Mouse (Mus musculus): ENCODE measurements around the gene Adamtsl1. TPM values are rescaled to one million over a fixed set of nuclear protein-coding genes. Genes with fewer than 3 reads are reported as not detected.
A peak's percentile ranks its signal among the peaks of the same experiment; 100 is the strongest.

Gene Adamtsl1
- total RNA-seq, 2 experiments from 2014 or later = not detected

DNA sequence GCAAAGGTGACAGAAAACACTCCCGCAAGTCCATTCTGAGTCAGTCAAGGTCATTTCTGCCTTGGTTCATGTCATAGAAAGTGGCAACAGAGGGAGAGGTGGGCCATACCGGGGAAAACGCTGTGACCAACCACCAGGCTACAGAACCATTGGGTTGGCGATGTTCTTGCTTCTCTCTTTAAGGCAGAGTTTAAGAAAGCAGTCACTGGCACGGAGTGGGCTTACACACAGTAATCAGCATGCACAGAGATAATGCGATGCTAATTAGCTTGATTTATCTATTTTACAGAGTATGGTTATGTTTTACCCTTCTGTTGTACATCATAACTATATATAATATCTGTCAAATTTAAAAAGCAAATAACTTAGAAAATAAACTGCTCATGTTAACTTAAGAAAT lies 531.5 kb downstream of the Adamtsl1 start:
- no peak for ATAC-seq (replicated peaks; ENCODE audit: poor library complexity)

DNA sequence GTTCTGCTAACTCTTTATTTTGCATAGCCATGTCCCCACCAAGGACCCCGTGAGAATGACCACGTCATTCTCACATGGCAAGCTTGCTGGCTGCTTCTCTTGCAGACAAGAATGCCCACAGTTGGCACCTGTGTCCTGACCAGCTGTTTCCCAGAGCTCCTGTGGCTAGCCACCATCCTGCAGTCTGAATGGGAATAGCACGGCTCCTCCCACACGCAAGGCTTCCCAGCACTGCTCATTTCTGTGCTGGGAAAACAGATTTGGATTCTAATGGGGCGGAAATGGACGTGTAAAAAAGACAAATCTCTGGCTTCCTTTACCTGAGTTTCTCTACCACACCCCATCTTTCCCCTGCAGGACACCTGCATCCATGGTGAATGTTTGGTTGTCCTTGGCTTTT lies 531.9 kb downstream of the Adamtsl1 start:
- no peak for ATAC-seq (replicated peaks; ENCODE audit: poor library complexity)

DNA sequence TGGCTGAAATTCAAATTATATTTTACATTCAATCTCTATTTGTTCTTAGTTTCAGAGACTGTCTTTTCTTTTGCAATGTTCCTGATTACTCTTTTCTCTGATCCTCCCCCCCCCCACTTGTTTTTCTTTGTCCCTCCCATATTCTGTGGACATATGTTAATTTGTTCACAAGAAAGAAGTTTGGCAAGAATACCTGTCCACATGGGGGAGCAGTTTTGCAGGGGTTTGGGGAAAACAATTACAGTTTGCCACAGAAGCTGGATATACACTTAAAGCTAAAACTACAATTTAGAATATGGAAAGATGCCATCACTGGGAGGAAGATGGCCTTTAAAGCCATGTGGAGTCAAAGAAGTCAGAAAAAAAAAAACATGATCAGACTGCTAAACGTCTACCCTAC lies 532.9 kb downstream of the Adamtsl1 start:
- no peak for ATAC-seq (replicated peaks; ENCODE audit: poor library complexity)

DNA sequence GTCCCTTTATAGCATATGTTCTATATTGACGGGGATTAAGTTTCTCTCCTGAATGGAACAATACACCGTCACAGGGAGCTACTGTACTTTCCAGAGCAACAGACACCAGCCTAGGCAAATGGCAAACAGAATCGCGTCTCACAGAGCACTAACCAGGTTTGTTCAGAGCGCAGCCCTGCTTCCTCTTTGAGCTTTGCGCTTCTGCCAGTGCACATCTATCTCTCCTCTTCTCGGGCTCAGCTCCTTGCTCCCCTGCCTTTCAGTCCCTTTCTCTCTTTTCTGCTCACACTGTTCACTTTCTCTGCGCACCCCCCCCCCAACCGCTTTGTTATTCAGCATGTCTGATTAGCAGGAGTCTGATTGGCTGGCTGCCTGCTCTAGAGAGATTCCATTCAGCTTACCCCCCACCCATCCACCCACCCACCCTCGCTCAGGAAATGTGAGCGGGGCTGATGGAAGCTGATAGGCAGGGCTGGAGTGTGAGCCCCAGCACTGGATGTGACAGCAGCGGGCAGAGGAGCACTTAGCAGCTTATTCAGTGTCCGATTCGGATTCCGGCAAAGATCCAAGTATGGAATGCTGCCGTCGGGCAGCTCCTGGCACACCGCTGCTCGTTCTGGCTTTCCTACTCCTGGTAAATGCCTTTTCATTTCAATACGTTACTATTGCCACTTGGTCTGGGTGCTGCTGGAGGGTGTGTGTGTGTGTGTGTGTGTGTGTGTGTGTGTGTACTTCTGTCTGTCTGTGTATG lies 539.7 kb downstream of the Adamtsl1 start:
- ATAC-seq (replicated peaks; ENCODE audit: poor library complexity) = peak; percentile 87

DNA sequence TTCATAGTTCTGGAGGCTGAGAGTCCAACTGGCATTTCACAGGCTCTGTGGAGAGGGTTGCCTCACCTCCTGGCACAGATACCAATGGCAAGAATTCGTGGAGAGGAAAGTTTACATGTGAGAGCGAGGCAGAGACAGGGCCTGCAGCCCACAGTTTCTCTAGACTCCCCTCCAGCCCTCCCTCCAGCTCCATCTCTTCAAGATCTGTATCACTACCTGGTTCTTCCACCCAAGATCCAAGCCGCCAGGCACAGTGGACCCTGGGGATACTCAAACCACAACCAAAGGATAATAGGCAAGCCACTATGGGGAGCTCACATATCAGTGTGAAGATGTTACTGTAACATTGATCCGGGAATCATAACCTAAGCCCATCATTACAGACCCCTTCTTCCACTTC lies 546.6 kb downstream of the Adamtsl1 start:
- no peak for ATAC-seq (replicated peaks; ENCODE audit: poor library complexity)

DNA sequence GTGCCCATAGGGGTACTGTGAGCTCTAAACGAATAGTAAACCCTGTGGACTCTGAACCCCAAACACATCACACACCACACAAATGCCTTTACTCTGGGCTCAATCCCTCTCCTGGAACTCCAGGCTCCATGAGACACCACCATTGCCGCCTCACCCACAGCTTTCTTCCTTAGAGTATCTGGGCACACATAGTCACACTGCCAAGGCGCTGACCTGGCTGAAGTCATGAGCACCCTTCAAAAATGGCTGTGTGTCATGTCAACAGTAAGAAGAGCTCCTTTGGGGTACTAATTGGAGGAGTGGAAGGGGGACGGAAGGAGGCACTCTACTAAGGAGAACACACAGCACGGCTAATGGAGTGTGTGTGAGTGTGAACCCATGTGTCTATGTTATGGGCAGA lies 554.4 kb downstream of the Adamtsl1 start:
- ATAC-seq (replicated peaks; ENCODE audit: poor library complexity) = no peak

DNA sequence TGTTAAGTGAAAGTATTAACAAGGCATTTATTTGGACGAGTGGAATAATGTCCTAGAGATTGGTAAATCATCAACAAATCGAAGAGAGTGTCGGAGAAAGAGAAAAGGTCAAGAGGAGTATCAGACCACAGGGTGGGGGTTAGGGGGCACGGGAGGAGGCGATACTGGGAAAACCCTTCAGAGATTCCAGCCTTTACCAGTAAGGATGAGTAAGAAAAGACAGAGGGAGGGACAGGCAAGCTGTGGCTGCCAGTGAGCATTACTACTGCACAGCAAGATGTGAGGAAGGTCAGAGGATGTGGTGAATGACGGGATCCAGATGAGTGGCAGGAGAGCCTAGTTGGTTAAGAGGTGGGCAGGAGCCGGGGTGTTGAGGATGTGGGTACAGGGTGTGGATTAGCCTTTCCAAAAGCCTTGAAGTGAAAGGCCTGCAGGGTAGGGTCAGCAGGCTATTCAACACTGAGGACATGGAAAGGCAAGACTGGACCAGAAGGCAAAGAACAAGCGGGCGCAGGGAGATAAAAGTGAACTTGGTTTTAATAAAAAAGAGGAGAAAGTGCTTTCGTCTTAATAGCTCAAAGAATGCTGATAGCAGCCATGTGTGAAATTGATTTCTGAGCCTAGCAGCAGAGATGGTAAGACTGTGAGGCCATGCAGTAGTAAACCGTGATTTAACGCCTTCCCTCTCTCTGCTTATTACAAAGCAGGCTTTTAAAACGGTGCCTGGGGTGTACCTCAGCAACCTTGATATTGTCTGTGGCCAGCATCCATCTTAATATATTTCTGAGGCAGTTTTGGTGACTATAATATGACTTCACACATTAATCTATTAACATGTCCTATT lies 555.1 kb downstream of the Adamtsl1 start:
- no peak for ATAC-seq (replicated peaks; ENCODE audit: poor library complexity)

DNA sequence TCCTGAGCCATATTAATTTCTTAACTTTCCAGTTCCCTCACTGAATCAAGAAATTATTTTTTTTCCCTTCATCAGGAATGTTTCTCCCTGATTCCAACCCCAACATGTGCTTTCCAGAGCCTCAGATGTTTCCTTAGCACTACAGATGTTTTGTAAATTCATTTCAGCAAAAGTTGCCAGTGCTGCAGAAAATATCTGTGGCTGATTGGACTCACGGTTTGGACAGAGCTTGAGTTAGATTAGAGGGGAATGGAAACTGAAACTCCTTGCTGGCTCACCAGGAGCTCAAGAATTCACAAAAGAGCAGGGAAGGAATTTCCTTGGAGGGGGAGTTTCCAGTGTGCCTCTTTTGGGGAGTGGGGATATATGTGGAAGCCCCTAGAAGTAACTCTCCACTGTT lies 560.9 kb downstream of the Adamtsl1 start:
- ATAC-seq (replicated peaks; ENCODE audit: poor library complexity) = no peak

DNA sequence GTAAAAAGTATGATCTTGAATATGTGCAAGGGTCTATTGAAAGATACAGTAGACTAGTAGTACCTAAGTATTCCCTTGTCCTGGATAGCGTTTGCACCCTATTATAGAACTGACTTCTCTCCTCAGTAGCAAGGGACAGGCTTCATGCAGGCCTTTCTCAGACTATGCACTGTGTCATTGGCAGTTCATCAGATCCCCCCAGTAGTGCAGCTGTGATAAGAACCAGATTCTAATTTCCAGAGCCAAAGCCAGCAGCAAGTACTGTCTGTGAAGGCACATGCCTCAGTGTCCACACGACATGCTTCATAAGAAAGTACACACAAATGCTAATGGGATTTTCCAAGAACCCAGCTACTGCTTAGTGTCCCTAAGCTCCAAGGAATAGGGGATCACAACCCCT lies 563.4 kb downstream of the Adamtsl1 start:
- ATAC-seq (replicated peaks; ENCODE audit: poor library complexity) = no peak

DNA sequence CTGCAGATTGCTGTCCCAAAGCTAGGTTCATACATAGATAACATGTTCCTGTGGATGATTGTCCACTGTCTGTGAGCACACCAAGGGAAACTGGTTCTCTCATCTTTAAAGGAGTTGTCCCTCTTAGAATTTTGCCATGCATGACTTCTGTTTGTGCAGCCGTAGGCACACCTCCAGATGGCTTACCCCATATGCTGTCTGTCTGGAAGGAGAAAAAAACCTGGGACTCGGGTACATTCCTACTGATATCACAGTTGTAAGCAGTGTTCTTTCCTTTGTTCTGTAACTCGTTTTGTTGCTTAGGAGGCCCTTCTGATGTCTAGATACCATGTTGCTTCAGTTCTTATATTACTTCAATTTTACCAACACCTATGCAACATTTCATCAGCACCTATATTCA lies 563.9 kb downstream of the Adamtsl1 start:
- no peak for ATAC-seq (replicated peaks; ENCODE audit: poor library complexity)

DNA sequence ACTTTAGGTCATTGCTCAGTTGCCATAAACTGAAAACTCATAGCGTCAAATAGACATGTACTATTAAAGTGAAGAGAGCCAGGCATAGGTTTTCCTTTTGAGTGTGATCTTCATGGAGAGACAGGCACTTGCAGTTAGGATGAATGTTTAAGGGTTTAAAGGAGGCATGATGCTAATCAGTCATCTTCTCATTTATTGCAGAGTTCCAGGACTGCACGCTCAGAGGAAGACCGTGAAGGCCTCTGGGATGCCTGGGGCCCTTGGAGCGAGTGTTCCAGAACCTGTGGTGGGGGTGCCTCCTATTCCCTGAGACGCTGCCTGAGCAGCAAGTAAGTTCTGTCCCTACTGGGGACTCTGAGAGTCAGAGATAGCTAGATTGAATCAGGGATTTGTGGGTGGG lies 573.5 kb downstream of the Adamtsl1 start:
- ATAC-seq (replicated peaks; ENCODE audit: poor library complexity) = no peak

DNA sequence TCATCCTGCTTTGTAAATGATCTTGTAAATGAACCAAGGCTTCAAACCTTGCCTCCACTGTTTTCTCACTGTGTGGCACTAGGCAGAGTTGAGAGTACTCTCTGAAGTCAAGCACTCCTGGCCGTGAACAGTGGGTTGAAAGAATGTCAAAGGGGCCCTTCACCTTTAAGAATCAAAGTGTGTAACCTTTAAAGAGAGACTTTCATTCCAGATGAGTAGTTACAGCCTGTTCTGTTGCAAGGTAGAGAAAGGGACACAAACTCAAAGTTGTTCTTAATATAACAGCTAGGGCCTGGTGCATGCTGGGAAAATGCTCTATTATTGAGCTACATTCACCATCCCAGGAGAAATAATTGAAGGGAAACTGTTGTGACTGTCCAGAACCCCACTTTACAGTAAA lies 589.2 kb downstream of the Adamtsl1 start:
- no peak for ATAC-seq (replicated peaks; ENCODE audit: poor library complexity)

DNA sequence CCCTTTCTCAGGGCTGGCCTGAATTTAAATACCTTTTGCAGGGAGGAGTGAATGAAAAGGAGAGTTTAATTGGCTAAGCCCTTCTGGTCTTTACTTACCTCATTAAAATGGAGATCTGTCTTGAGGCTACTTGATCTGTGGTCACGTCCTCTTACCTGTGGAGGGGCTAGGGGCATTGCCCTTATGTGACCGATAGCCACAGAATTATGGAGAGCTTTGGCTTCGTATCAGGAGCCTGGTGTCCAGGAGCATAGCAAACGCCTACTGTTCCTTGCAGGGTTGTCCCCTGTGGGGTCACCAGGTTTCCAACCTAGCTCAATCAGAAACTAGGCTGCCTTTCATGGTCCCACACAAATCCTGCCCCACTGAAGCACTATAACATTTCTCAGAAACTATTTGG lies 594.4 kb downstream of the Adamtsl1 start:
- no peak for ATAC-seq (replicated peaks; ENCODE audit: poor library complexity)

DNA sequence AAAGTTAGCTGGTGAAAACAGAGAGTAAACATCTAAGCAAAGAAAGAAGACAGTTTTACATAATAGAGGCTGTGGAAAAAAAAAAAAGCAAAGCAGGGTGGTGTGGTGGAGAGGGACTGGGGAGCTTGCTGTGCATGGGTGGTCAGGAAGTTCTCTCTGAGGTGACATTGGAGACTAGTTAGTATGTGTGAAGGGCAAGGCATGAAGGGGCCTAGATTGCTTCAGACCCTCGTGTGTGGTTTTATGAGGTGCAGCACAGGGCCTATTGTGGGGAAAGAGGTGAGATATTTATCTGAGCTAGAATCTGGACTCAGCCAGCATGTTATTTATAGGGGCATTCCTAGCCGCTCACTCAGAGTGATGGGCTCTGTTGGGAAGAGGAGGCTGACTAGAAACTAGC lies 605.1 kb downstream of the Adamtsl1 start:
- ATAC-seq (replicated peaks; ENCODE audit: poor library complexity) = no peak

DNA sequence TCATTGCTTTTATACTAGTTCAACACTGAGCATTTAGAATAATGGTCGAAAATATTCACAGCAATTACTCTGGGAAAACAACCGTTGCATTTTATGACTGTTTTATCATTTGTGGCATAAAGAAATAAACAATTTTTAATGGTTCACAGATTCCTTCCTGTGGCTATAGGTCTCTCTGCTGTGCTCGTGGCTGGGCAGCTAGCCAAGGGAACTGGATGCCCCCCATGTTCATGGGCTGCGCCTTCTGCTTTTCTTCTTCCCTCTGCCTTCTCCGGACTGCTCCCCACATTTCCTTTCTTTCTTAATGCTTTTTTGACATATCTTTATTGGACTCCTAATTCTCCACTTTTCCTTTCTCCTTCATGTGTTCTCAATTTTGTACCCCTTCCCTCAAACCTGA lies 608.5 kb downstream of the Adamtsl1 start:
- ATAC-seq (replicated peaks; ENCODE audit: poor library complexity) = no peak

DNA sequence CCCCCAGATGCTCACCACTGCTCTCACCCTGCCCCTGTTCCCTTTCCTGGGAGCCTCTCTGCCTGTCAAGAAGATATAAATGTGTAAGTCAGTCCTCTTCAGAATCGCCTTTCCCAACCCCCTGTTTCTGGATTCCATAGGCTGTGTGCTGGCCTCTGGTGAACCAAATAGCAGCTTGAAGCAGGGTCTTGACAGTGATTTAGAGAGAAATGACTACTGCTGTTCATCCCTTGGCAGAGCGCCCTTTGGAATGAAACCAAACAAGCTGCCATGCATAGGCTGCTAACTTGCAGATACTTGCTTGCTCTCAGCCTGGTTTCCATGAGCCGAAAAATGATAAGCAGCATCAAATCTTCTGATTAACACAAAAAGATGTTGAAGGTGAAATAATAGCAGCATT lies 610.4 kb downstream of the Adamtsl1 start:
- ATAC-seq (replicated peaks; ENCODE audit: poor library complexity) = no peak

DNA sequence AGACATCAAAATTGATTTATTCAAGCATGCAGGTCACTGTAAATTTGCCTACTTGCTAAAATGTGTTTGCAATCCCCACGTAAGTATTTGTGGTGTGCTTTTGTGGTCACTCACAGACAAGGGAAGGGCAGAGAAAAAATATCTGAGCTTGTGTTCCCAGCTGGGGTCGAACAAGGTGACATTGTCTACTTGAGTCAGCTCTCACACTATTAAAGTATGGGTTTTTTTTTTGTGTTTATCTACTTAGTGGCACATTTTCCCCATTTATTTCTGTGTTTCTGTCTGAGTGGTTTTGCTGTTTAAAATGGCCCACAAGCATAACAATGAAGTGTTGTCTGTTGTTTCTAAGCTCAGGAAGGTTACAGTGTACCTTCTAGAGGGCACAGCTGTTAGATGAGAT lies 612.7 kb downstream of the Adamtsl1 start:
- no peak for ATAC-seq (replicated peaks; ENCODE audit: poor library complexity)

DNA sequence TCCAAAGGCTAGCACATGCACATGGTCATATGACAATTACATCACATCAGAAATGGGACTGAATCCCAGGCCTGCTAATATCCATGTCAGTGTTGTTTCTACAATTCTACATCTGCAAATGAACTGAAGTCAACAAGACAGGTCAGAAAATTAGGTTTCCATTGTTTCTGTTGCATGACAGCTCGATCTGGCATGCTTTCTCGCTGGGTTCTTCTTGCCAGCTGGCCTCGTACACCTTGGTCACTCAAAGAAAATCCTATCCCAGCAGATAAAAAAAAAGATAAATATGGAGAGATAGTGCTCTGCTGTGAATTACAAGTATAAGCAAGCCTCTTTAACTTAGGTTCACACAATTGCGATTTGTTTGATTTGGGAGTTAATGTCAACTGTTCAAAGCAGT lies 644.6 kb downstream of the Adamtsl1 start:
- ATAC-seq (replicated peaks; ENCODE audit: poor library complexity) = no peak

DNA sequence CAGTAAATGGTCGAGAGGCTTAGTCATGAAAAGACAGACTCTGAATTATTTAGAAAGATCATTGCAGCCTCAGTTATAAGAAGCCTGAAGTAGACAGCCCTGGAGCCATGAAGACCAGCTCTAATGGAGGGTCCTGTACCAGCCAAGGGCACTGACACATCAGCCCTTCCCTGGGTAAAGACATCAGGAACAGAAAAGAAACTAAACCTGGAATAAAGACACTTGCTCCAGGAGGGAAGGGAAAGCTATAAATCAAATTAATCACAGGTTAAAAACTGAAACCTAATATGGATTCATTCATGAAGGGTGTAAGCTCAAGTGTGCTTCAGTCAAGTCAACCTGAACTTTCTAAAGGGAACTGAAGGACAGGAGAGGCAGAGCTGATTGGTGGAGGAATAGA lies 645.4 kb downstream of the Adamtsl1 start:
- ATAC-seq (replicated peaks; ENCODE audit: poor library complexity) = no peak

DNA sequence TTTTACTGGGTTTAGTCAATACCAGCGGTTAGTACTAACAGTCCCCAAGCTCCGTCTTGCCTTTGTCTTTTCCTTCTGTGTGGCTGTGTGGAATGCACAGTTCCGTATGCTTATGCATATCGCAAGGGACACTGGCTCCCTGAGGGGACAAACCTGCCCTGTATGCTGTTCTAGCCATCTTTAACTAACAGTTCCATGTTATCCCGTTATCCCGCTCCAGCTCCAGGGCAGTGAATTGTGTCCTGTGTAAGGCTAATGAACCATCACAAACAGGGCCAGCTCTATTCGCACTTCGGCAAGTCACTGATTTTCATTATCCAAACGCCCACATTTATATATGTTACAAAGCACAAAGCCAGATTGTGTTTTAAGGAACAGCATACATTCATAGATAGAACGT lies 656.8 kb downstream of the Adamtsl1 start:
- ATAC-seq (replicated peaks; ENCODE audit: poor library complexity) = no peak

DNA sequence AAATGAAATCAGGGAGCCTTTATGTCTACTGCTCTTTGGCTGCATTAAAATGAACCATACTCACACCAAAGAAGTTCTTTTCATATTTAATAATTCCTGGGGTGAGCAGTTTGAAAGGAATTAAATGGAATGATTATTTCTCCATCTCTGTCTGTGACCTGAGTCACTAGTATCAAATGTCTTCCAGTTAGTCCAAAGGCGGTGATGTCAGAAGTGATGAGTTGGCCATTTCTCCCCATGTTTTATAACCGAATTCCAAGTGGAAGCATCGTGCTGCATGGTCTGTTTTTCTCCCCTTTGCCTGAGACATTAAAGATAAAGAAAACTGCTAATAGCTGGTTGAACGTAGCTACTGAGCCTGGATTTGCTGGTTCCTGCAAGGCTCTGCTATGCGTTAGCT lies 657.5 kb downstream of the Adamtsl1 start:
- no peak for ATAC-seq (replicated peaks; ENCODE audit: poor library complexity)

DNA sequence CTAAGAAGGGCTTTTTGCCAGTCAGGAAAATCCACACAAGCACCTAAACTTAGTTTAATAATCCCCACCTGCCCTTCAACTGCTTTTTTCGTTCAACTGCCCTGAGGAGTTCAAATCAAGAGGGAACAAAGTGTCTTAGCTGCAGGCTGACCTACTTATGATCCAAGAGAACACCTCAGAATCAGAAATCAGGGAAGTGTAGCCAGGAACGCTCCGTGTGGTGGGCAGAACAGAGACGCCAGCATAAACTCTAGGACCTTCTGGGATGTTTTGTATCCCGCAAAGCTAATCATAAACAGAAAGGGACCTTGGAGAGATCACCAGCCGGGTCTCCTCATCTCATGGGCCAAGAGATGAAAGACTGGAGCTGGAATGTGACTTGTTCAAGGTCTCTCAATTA lies 663.5 kb downstream of the Adamtsl1 start:
- ATAC-seq (replicated peaks; ENCODE audit: poor library complexity) = no peak

DNA sequence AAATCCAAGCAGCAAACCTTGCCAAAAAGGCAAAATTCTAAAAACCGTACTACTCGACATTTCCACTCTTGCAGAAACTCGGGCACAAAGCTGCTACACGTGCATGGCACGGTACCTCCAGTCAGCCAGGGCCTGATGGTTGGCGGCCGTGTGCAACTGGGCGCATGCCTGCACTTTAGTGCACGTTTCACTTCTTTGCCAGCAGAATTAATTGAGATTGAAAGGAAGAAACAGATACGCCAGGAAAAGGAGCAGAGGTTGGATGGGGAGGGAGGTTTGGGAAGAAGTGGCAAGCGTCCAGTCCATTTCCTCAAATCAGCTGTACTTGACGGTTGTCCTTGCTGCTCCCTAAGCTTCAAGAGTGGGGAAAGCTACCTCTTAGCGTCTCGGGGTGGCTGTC lies 664.1 kb downstream of the Adamtsl1 start:
- ATAC-seq (replicated peaks; ENCODE audit: poor library complexity) = no peak

All from megakaryocyte progenitor cell, adult 5-6 weeks (primary cell).